Mouse (Mus musculus): Measurements from ENCODE around the gene Gm10563.
"Not testable (repeated sequence)": the region's sequence is repeated elsewhere in the genome, so short reads cannot be mapped to it uniquely, and the experiment has no call there.

Gene Gm10563

DNA sequence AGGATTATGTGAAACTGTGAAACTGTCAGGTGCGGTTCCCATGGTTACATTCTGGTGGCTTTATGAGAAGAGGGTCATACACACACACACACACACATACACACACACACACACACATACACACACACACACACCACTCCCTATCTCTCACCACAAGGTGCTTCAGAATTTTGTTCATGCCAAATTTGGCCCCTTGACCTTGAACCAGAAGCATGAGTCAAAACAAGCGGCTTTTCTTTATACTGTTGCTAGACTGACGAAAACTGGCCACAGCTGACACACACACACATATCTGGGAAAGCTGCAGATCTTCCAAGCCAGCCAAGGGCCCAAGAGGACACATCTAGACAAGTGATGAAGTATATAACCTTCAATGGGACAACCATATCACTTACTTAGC lies 49.4 kb downstream of the Gm10563 start:
- no peak for DNase-seq

DNA sequence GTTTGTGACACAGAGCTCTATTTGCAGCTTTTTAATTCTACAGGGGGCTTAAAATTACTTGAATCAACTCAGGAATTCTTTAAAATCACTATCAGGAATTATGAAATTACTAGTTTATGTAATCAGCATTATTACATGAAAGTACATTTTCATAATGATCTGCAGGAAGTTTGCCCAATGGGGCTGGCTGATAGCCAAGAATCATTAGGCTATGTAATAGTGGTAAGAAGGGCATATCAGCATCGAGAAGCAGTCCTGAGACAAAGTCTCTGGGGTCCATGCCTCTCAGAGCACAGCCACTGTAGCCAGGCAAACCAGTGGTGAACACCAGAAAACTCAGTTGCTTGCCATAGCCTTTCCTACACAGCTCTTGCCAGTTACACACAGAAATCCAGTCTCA lies 51.4 kb downstream of the Gm10563 start:
- peak; percentile 34 for DNase-seq

DNA sequence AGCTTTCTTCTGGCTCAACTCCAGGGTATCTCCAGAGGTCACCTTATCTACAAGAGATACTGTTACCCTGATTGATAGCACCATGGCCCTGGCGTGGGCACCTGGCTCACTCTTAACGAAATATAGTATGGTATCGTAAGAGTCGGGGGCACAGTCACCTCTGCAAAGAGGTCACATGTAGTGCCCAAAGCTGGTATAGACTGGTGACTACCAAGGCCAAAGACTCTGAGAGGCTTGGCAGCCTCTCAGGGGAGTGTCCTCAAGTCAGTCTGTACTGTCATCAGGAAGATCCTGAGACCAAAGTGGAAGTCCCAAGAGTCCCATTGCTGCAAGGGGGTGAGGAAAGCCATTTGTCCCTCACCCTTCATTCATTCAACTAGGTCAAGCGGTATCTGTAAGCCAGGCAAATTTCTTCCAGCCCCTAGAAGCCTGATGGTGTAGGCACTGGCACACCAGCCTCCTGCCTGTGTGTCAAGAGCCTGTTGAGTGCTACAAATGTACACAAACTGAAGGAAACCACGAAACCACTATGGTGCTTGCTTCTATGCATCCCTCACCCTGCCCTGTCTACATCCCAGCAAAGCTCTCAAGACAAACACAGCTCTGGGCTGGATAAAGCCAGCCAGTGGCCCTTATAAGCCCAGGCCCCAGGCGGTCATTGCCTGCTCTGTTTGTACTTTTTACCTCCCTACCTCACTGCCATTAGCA lies 54.0 kb downstream of the Gm10563 start:
- DNase-seq = no peak

DNA sequence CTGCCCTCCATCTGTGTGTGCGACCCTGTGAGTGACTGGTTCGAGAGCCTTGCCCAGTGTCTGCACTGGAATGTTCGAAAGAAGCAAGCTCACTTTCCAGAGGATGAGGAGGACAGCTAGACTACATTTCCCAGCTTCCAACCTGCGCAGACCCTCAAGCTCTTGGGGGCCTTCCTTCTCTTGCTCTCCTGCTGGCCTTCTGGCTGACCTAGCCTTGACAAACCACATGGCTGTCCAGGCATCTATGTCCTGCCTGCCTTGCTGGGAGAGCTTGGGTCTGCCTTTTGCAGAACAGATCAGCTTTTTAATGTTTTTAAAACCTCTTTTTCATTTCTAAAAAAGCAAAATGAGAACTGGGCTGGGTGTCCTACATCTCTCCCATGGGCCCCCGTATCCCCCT lies 55.9 kb downstream of the Gm10563 start:
- DNase-seq = no peak

DNA sequence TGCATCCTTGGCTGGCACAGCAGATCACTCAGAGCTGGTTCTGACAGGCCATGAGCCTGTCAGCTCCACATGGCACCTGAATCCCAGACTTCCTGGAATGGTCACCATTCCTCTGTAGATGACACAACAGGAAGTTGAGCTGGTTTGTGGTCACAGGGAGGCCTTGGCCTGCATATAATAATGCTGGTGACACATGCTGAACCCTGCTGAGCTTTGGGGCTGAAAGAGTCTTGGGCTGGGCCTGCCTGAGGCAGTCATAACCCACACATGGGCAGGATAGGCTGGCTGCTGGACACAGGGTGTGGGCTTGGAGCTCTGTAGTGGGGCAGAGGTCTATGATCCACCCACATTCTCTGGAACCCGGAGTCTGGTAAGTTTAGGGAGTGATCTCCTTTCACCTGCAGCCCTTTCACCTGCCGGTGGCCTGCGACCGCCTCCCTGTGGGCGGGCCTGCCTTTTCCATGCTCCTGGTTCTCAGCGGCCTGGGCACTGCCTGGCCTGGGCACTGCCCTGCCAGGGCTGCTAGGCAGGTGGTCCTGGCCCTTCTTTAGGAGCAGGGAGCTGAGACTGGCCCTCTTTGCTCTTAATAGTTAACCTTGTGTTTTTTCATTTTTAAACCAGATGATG lies 62.8 kb downstream of the Gm10563 start:
- DNase-seq = no peak

DNA sequence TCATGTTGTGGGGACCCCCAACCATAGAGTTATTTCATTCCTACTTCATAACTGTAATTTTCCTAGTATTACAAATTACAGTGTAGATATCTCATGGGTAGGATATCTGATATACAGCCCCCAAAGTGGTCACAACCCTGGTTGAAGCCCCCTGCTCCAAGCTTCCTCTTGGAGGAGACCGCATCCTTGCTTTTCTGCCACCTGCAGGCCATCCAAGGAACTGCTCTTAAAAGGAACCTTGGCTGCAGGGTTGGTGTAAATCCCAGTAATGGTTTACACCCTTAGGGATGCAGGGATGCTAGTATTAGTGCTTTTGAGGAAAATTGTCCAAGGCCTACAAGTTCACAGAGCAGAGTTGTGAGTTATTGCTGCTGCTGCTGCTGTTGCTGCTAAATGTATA lies 64.8 kb downstream of the Gm10563 start:
- peak; percentile 69 for DNase-seq

DNA sequence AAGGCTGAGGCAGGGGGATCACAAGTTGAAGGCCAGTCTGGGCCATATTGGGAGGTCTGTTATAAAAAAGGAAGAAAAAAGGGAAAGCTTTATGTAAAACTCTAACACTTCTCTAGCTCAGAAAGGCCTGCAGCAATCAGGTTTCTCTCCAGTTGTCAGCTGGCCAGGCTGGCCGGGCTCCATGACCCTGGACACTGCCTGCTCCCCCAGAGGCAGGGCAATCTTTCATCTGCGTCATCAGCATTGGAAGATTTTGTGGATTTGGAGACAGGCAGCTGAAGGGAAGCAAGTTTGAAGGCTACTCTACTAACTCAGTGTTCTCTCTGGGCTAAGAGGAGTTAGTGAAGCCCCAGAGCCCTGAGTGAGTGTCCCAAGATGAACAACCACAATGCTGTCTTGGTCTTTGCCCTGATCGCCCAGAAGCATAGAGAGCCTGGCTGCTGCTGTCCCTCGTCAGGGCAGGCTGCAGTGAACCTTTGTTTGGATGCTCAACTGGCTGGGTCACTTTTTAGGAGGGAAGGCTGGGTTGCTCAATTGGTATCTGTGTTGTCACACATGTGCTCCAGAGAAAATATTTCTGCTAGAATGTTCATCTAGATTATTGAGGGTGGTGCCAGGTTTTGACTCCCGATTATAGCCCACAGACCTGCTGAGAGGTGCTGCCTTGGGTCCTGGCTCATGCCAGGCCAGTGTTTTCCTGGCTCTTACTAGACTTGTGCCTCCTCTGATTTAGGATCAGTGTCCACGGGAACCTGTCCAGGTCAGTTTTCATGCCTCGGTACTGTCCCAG lies 66.7 kb downstream of the Gm10563 start:
- DNase-seq = peak; percentile 48

DNA sequence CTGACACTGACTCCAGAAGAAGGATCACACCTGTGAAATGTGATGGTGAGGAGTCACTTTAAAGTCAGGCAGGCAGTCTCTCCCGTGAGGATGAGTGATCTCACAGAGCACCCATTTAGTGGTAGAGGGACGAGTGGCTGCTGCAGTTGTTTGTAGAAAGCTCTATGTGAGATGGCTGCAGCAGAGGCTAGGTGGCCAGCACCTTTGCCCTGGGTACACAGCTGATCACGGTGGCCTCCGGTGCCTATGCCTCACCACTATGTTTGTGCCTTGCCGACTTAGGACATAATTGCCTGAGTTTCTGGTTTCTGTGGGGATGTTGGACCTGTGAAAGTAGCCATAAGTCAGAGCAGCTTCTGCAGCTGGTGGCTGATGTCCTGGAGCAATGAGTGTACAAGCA lies 67.5 kb downstream of the Gm10563 start:
- no peak for DNase-seq

DNA sequence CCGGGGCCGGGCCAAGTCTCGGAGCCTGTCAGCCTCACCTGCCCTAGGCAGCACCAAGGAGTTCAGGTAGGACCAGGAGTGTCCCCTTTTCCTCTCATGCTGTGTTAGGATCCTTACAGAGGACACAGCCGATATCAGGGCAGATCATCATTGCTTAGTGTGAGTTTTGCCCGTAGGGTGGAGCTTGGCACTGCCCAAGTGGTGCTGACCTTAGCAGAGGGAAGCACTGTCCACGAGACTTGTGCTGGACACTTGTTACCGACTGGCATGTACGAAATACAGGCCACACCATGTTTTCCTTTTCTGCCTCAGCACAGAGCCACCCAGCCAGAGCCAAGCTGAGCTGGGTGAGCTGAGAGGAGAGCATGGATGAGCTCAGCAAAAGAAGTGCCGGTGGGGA lies 68.1 kb downstream of the Gm10563 start:
- DNase-seq = no peak

DNA sequence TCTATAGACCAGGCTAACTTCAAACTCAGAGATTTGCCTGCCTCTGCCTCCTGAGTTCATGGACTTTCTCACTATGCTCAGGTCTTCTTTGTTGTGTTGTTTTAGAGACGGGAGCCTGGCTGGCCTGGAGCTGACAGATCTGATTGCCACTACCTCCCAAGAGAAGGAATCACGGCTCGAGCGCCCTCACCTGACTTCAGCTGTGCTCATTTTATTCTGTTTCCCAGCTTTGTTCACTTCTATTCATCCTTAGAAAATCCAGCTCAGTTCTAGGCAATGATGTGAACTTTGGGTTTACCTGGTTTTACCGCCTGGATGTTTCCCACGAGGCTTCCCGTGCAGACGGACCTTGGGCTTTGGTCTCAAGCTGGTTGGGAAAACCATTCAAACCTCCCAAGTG lies 69.7 kb downstream of the Gm10563 start:
- no peak for DNase-seq

DNA sequence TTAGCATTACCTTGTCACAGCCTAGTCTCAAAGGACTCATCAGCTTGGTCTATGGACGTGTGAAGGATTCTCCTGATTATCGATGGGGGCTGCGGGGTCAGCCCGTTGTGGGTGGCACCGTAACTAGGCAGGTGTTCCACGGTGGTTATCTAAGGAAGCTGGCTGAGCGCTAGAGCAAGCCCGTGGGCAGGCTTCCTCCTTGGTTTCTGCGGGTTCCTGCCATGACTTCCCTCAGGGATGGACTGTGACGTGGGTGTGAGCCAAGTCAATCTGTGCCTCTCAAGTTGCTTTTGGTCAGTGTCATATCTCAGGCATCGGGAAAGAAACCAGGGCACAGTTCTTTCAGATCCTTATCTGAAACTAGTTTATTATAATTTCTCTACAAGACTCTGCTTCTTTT lies 70.3 kb downstream of the Gm10563 start:
- DNase-seq = no peak

DNA sequence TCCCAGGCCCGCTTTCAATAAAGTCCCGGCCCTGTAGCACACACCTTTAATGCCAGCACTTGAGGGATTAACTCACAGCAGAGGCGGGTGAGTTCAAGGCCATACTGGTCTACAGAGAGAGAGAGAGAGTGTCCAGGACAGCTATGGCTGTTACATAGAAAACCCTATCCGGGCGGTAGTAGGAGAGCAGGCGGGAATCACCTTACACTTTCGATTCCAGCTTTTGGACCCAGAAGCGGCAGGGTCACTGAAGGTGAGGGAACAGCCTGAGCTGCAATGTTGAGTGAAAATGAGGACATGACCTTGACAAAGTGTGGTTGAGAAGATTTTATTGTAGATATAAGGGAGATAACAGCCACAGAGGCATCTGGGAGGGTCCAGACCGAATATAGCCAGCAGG lies 71.3 kb downstream of the Gm10563 start:
- no peak for DNase-seq

DNA sequence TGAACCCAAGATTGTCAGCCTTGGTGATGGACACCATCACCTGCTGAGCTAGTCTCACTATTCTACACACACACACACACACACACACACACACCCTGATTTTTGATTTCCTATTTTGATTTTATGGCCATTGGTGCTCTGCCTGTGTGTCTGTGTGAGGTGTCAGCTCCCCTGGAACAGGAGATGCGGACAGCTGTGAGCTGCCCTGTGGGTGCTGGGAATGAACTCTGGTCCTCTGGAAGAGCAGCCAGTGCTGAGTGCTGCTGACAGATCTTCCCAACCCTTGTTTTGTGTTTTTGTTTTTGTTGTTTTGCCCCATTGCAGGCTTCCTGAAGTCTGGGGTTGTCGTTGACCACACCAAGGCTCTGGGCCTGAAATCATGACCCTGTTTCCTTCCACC lies 72.1 kb downstream of the Gm10563 start:
- DNase-seq = no peak

DNA sequence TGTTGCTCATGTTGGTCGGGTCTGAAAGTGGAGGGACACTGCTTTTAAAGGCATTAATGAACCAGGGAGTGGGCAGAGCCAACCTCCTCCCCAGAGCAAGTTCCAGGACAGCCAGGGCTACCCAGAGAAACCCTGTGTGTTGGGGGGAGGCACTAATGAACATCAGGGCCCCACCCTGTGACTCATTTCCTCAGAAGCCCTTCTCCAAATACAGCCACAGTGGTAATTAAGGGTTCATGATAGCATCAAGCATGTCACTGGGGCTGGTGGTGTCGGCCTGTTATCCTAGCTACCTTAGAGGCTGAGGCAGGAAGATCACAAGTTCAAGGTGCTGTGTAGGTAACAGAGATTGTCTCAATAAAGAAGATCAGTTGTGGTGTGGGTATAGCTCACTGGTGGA lies 73.8 kb downstream of the Gm10563 start:
- DNase-seq = no peak

DNA sequence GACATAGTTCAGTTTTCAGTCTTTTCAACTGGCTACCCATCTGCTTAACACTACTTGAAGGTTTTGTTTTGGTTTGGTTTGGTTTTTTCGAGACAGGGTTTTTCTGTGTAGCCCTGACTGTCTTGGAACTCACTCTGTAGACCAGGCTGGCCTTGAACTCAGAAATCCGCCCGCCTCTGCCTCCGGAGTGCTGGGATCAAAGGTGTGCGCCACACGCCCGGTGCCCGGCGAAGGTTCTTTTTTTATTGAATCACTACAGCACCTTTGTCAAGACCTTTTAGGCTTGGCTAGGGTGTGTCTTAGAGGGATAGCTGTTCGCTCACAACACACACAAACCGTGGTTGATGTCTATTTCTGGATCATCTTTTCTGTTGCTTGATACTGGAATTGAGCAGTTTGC lies 74.9 kb downstream of the Gm10563 start:
- not testable (repeated sequence) for DNase-seq

DNA sequence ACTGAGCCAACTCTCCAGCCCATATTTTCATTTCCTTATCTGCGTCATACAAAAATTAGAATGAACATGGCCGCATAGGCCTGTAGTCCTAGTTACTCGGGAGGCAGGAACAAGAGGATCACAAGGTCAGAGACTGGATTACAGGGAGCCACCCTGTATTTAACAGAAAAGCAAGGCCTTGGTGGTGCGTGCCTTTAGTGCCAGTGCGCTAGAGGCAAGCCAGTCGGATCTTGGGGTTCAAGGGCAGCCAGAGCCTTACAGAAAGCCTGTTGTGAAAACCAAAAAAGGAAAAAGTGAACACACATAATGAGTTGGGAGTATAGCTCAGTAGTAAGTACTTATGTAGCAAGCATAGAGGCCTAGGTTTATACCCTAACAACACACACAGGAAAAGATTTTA lies 75.4 kb downstream of the Gm10563 start:
- DNase-seq = no peak

DNA sequence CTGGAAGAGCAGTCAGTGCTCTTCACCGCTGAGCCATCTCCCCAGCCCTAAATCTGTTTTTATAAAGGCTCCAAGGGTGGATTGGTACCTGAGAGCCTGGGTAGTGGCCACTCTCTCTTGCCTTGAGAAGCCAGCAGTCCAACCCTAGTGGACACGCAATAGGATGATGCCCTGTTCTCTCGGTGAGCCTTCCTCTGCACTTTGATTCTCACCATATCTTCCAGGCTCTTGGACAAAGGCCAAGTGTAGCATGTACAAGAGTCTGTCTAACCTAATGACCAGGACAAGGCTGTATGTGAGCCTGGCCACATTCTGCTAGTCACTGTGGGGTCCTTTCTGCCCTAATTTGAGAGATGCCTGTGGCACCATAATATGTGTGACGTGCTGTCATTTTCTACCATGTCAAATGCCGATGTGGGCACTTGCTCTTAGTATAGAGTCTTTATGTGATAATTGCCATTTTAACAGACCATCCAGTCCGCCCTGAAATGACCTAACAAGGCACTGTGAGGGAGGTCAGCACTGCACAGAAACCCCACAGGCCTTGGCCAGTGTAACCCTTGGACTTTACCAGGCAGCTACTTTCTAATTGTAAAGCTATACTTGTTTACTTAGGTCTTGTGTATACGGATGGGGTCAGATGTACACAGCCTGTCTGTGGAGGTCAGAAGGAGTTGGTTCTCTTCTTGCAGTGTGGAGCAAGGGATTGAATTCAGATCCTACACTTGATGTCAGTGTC lies 76.4 kb downstream of the Gm10563 start:
- no peak for DNase-seq

DNA sequence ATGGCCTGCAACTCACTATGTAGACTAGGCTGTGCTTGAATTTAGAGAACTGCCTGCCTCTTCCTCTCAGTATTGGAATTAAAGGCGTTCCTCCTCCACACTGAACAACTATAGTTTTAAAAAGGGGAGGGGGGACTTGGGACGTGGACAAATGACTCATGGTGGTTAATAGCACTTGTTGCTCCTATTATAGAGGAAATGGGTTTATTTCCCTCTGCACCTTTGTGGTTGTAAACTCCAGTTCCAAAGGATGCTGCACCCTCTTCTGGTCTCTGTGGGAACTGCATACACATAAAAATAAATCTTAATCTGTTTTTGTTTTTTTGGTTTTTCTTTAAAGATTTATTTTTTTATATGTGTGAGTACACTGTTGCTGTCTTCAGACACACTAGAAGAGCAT lies 77.0 kb downstream of the Gm10563 start:
- peak; percentile 50 for DNase-seq

DNA sequence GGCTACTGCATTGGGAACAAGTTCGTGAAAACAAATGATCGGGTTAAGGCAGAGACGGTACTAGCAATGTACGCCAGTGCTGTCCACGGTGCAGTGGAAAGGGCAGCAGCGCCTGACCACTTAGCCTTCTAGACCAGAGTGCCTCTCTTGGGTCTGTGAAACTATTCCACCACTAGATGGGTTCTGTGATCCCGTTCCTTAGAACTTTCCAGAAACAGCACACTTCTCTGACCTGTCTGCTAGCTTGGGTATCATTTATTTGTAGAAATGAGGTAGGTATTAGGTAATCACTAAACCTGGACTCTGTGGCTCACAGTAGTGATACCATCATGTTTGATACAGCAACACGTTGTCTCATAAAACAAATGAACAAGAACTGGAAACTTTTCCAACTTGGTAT lies 78.7 kb downstream of the Gm10563 start:
- no peak for DNase-seq

Measured in lung, postnatal 14 days (tissue).